Mouse (Mus musculus) cerebellum, adult 2 months (tissue): ENCODE measurements at regions not wholly inside any gene's neighbourhood (a gene's known extent, or its start where the extent isn't known, plus 50 kb on each side); places are given as distances from the start of the nearest gene placed in this dataset.

Source experiments
- CTCF ChIP-seq: fragments of 200-500 bp; IDR thresholded peaks from 2 replicates; pipeline ENCODE4 v1.5.1; 2011; ENCODE audit warnings: low read depth, mild to moderate bottlenecking, control low read depth, low read length, moderate library complexity, borderline replicate concordance; ENCODE audit not compliant: insufficient read depth
- POLR2A ChIP-seq: fragments of 200-500 bp; IDR thresholded peaks from 2 replicates; pipeline ENCODE4 v1.6.1; 2011; ENCODE audit warnings: low read length, control low read depth, borderline replicate concordance; ENCODE audit not compliant: insufficient read depth

DNA sequence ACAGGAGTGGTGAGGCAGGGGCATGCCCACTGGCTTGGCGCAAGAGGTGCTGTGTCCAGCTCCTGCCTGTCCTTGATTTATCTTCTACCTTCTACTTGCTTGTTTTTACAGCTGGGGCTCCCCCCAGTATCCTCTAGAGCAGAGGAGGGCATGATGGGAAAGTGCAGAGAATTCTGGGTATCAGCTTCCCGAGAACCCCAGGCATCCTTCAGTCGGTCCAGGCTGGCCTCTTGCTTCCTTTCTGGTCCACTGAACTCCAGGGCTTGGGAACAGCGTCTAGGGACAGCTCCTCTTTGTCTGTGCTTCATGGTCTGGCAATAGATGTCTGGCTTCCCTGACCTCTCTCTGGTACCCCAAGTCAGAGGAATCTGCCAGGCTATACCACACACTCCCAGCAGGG lies 247.9 kb downstream of the Tle3 start:
- TF ChIP-seq CTCF (no peak), POLR2A (no peak)
